Mouse (Mus musculus) liver, adult 2 months (tissue): ENCODE measurements at regions not wholly inside any gene's neighbourhood (a gene's known extent, or its start where the extent isn't known, plus 50 kb on each side); places are given as distances from the start of the nearest gene placed in this dataset.
A peak's percentile ranks its signal among the peaks of the same experiment; 100 is the strongest.

Source experiments
- DNase-seq: peaks from one replicate; pipeline ENCODE4 v3.0.0-alpha.2; 2011; ENCODE audit warnings: low read depth, low spot score; ENCODE audit errors: extremely low read depth
- H3K27ac ChIP-seq: fragments of 200-500 bp; replicated peaks from 2 replicates; pipeline ENCODE4 v1.5.1; 2012; ENCODE audit warnings: low read depth, mild to moderate bottlenecking, control low read depth, inconsistent platforms, low read length; ENCODE audit not compliant: insufficient read depth
- H3K27me3 ChIP-seq: fragments of 200-500 bp; 2 replicates; pipeline ENCODE4 v1.6.1; 2012; ENCODE audit warnings: mild to moderate bottlenecking, moderate library complexity, low read length, inconsistent platforms; ENCODE audit not compliant: control insufficient read depth, insufficient read depth
- H3K36me3 ChIP-seq: fragments of 200-500 bp; 2 replicates; pipeline ENCODE4 v1.6.1; 2012; ENCODE audit warnings: low read length, inconsistent platforms; ENCODE audit not compliant: control insufficient read depth, insufficient read depth
- H3K4me1 ChIP-seq: fragments of 200-500 bp; 2 replicates; pipeline ENCODE4 v1.6.1; 2011; ENCODE audit warnings: low read length; ENCODE audit not compliant: control insufficient read depth, insufficient read depth
- H3K4me3 ChIP-seq: fragments of 200-500 bp; 2 replicates; pipeline ENCODE4 v1.5.1; 2011; ENCODE audit warnings: low read depth, mild to moderate bottlenecking, control low read depth, low read length, moderate library complexity; ENCODE audit not compliant: insufficient read depth
- H3K79me2 ChIP-seq: fragments of 200-500 bp; 2 replicates; pipeline ENCODE4 v1.6.1; 2012; ENCODE audit warnings: inconsistent platforms, mild to moderate bottlenecking, low read length, moderate library complexity; ENCODE audit not compliant: control insufficient read depth, insufficient read depth
- H3K9ac ChIP-seq: fragments of 200-500 bp; 2 replicates; pipeline ENCODE4 v1.6.1; 2012; ENCODE audit warnings: low read depth, mild to moderate bottlenecking, control low read depth, inconsistent platforms, low read length
- CTCF ChIP-seq: fragments of 200-500 bp; IDR thresholded peaks from 2 replicates; pipeline ENCODE4 v1.5.1; 2011; ENCODE audit warnings: low read depth, low read length, control low read depth
- POLR2A ChIP-seq: fragments of 200-500 bp; IDR thresholded peaks from 2 replicates; pipeline ENCODE4 v1.6.1; 2011; ENCODE audit warnings: low read length, control low read depth; ENCODE audit not compliant: insufficient read depth; ENCODE audit errors: extremely low read depth
- WGBS: fragments of 180-500 bp; shearing (Covaris S2); methylation state at CpG from one replicate; pipeline ENCODE4 v1.1.7; 2018; 5-methylcytosine and 5-hydroxymethylcytosine counted together

- no peak overlapping the region for H3K9ac ChIP-seq
- no peaks in the 10 kb centered on the region for H3K36me3 ChIP-seq
- WGBS, result 36% methylated on average over 13 of the region's 13 CpGs
- H3K79me2 ChIP-seq, result no peaks in the 10 kb centered on the region
- no peaks in the 10 kb centered on the region for H3K27me3 ChIP-seq
- no peak for DNase-seq
- peaks cover 10% of the 10 kb centered on the region for H3K4me1 ChIP-seq
- TF ChIP-seq CTCF, result no peak
- no peak overlapping the region for H3K27ac ChIP-seq
- H3K4me3 ChIP-seq, result no peak overlapping the region
These were observed 156.2 kb downstream of the Mn1 start for GRCm38 (mm10) chr5:111573265-111573873.

- Histone ChIP-seq H3K27me3 (no peaks in the 10 kb centered on the region), H3K27ac (no peak overlapping the region), H3K79me2 (no peaks in the 10 kb centered on the region), H3K36me3 (no peaks in the 10 kb centered on the region), H3K9ac (no peak overlapping the region), H3K4me3 (no peak overlapping the region), H3K4me1 (peaks cover 11% of the 10 kb centered on the region)
- TF ChIP-seq POLR2A, result no peak
- TF ChIP-seq CTCF, result no peak
- DNase-seq, result no peak
- WGBS, result 62% methylated on average over 8 of the region's 8 CpGs
These were observed 157.2 kb downstream of the Mn1 start for GRCm38 (mm10) chr5:111574219-111574840.

GRCm38 (mm10) chr5:111575376-111575775 is 158.2 kb downstream of the Mn1 start:
- H3K27me3 ChIP-seq, result no peaks in the 10 kb centered on the region
- 36% methylated on average over 5 of the region's 5 CpGs for WGBS

GRCm38 (mm10) chr5:111577441-111577840 is 156.3 kb upstream of the Gm26897 start:
- TF ChIP-seq POLR2A, result no peak
- TF ChIP-seq CTCF, result no peak
- no peak overlapping the region for H3K4me3 ChIP-seq
- 0 out of 2 replicates have a peak, but pooled peaks cover 2% of the 10 kb centered on the region for H3K27me3 ChIP-seq
- DNase-seq, result no peak
- no peaks in the 10 kb centered on the region for H3K36me3 ChIP-seq
- WGBS, result 75% methylated on average over 5 of the region's 5 CpGs
- H3K27ac ChIP-seq, result no peak overlapping the region
- peaks cover 11% of the 10 kb centered on the region for H3K4me1 ChIP-seq
- no peak overlapping the region for H3K9ac ChIP-seq
- no peaks in the 10 kb centered on the region for H3K79me2 ChIP-seq

More at GRCm38 (mm10) chr5:111575376-111575775, 158.2 kb downstream of the Mn1 start:
- peaks cover 11% of the 10 kb centered on the region for H3K4me1 ChIP-seq
- TF ChIP-seq POLR2A, result no peak
- no peak overlapping the region for H3K4me3 ChIP-seq
- H3K36me3 ChIP-seq, result no peaks in the 10 kb centered on the region
- no peak overlapping the region for H3K9ac ChIP-seq
- DNase-seq, result peak; percentile 57
- no peaks in the 10 kb centered on the region for H3K79me2 ChIP-seq
- H3K27ac ChIP-seq, result no peak overlapping the region

- H3K4me1 ChIP-seq, result peaks cover 11% of the 10 kb centered on the region
- no peaks in the 10 kb centered on the region for H3K79me2 ChIP-seq
- 29% methylated on average over 5 of the region's 5 CpGs for WGBS
- no peak overlapping the region for H3K9ac ChIP-seq
- H3K4me3 ChIP-seq, result no peak overlapping the region
- H3K27me3 ChIP-seq, result 0 out of 2 replicates have a peak, but pooled peaks cover 2% of the 10 kb centered on the region
- H3K27ac ChIP-seq, result no peak overlapping the region
- TF ChIP-seq CTCF (no peak), POLR2A (no peak)
- no peaks in the 10 kb centered on the region for H3K36me3 ChIP-seq
- DNase-seq, result peak; percentile 22
These were observed 155.6 kb upstream of the Gm26897 start for GRCm38 (mm10) chr5:111578088-111578487.
